Mouse (Mus musculus) spleen, embryonic (tissue): ENCODE data around the gene Gm20503.

Experiments
- CTCF ChIA-PET: fragments of 350-600 bp; sonication (Branson Sonifier 250); formaldehyde crosslinking; loops from one replicate; lab custom pipeline; 2022; lab: Charles Lee

Gm20503 gene

DNA sequence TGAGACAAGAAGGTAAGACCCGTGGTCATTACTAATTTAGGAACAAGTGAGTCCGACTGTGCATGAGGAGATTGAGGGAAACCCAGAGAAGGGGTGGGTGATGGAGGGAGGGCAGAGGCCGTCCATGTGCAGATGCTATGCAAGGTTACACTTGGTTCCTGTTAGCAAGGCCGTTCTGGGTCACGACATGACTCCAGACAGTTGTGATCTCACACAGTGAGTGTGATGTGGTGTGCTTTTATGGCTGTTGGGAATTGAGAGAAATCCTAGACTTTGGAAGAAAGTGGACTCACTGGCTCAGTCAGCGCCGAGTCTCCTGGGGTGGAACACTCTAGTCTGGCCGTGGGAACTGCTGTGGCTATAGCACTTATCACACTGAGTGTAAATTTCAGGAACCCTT is 3.2 kb downstream of the Gm20503 start:
- CTCF ChIA-PET = no interaction called here

DNA sequence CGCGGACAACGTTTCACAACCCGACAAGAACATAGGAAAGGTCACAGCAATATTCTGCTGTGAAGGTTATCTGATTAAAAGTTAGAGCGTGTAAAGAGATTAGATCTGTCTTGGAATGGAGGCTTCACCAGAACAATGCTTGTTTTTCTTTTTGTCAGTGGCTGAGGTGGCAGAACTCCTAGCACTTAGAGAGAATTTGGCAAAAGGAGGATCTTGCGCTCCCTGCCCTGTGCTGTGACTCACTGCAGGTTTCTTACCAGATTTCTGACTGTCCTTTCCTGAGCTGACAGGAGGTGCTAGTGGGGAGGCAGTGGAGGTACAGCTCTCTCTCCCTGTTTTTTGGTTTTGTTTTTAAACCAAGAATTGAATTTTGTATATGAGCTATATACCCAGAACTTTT is 4.0 kb downstream of the Gm20503 start:
- CTCF ChIA-PET = no interaction called here

DNA sequence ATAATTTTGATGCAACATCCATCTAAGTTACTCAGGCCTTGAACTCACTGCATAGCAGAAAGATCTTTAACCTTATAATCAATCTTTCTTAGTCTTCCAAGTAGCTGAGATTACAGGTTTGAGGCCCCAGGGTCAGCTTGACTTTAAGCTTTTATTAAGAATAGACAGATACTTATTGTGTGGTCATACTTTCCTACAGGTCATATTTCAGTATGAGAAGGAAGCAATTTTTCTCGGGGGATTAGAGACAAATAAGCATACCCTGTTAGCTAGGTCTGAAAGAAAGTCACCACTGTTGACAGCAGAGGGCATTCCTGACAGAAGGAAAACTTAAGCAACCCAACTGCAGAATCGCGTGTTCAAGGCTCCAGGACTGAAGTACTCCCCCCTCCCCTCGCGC is 5.0 kb downstream of the Gm20503 start:
- CTCF ChIA-PET = no interaction called here

DNA sequence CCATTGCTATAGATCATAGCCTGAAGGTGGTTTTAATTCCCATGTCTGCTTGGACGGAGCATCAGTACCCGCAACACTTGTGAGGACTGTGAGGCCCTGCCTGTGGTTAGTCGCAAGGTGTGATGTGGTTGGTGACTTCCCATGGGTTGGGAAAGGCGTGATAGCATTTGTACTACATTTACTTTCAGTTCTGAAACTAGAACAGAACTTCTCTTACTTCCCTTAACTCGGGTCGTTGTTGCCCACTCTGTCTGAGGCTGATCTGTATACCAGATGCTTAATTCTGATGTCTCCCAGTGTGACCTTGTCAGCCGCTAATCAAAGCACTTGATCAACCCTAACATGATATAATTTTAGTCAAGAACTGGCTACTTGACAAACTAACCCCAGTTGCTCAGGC is 6.2 kb downstream of the Gm20503 start:
- CTCF ChIA-PET = no interaction called here

DNA sequence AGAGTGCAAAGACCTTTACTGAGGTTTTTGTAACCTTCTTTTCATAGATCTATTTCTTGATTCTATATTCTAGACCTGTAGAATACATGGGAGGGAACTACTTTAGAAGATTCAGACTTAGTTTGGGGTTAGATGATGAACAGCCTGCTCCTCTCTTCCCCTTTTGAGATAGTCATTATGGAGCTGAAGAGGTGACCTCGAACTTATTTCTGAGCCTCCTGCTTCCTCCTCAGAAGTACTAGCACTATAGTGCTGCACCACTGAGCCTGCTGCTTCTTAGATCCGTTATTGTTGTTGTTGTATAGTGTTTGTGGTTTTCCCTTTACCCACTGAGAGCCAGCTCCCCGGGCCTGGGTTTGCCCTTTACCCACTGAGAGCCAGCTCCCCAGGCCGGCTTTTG is 6.7 kb downstream of the Gm20503 start:
- CTCF ChIA-PET = no interaction called here

DNA sequence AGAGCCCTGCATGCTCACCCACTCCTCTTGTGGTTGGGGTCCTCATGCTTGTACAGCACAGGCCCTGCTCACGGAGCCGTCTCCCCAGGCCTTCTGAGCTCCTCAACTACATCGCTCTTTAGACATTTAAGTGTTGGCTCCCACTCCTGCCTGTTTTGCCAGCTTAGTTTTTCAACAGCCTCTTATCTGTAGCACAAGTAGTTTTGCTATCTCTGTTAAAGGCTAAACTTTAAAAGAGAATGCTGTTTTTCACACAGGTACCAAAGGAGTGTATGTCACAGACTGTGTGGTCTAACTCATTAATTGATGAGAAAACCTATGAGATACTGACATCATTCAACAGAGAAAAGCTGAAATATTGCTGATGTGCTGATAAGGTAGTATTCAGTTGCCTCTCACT is 8.4 kb downstream of the Gm20503 start:
- CTCF ChIA-PET = no interaction called here

DNA sequence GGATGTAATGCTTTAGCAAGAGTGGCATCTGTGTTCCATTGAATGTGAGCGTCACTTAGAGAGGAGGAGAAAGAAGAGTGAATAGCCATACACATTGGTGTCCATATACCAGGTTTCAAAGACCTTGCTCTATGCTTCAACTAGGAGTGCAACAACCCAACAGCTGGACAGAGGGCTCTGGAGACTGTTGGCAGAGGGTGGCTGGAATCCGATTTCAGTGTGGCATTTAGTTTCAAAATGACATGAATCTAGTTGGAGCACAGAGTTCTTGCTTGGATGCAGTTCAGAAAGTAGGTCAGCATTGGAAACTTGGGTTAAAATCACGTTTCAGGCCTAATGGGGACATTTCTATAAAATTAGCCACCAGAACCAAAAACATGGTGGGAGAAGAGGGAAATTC is 12.2 kb downstream of the Gm20503 start:
- CTCF ChIA-PET = interaction anchor here (0.6 kb wide), 1 partner anchor 18 kb away, joined by 3 read pairs; no protein-coding TSS in a partner anchor

DNA sequence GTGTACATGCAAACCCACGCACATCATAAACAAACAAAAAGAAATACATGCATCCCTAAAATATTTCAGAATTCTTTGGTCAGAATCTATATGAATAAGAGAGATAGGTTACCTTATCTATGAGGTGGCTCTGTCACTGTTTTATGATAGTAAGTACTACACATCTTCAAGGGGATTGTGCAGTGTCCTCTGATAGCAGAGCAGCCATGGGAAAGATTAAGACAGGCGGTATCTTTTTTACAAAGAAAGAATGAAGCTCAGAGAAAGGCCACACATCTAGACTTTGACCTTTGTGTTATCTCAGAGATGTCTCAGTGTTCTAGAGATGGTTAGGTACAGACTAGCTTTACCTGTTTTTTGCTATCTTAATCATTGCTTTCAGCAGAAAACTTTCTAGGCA is 13.9 kb downstream of the Gm20503 start:
- CTCF ChIA-PET = no interaction called here

DNA sequence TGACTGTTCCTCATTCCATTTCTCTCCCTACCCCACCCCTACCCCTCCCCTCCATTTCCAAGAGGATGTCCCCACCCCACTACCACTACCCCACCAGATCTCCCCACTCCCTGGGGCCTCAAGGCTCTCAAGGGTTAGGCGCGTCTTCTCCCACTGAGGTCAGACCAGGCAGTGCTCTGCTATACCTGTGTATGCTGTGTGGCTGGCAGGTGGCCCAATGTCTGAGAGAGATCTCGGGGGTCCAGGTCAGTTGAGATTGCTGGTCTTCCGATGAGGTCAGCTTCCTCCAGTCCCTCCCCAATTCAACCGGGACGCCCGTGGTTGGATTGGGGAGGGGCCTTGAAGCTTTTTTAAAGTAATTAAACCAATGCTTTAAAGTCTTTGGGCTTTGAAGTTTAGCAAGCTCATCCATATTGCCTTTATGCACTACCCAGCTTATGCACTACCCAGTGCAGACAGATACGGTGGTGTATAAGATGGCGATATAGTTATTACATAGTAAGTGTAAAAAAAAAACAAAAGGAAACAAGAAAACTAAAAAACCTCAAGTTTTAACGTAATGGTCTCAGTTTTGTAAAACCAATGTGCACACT is 31.4 kb downstream of the Gm20503 start:
- CTCF ChIA-PET = interaction anchor here (0.7 to 1.2 kb wide), 2 partner anchors 31 to 40 kb away, joined by 4 to 6 read pairs; partner anchors contain the start of gene Gm20503

DNA sequence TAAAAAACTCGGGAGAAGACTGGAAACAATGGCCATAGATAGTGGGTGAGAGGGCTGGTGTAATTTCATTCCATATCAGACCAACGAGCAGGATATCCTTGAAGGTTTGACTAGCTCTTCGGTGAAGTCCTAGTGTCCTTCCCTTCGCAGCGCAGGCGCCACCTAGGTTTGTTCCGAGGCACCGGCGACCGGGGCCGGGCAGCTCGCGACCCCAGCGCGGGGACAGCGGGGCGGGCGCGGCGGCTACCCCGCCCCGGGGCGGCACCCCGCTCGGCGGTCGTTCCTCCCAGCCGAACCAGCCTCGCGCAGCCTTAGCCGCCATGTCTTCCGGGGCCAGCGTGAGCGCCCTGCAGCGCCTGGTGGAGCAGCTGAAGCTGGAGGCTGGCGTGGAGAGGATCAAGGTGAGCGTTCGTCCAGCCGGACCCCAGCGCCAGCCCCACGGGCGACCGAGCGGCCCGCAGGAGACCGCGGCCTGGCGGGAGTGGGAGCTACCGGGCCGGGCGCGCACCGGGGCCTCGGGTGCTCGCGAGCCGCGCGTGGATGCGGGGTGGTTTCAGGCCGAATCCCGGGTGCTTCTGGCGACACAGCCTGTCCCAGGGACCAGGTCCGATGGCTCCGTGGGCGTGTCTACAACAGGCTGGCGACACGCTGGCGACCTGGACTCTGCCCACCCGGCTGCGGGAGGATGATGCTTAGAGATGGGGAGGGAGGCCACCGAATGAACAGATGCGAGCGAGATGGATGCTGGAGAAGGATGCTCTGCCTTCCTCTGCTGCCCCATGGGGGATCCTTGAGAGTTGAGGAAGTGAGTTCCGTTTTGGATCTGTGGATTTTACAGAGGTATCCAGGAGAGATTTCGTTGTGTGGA is 32.1 kb downstream of the Gm20503 start, which contains the start of gene Gng10:
Gng10 (plus strand) TSS at position 171 of the 868 bp plus-strand sequence.
- CTCF ChIA-PET = interaction anchor here (0.7 to 1.2 kb wide), 2 partner anchors 32 to 41 kb away, joined by 4 to 6 read pairs; partner anchors contain the start of gene Gm20503

DNA sequence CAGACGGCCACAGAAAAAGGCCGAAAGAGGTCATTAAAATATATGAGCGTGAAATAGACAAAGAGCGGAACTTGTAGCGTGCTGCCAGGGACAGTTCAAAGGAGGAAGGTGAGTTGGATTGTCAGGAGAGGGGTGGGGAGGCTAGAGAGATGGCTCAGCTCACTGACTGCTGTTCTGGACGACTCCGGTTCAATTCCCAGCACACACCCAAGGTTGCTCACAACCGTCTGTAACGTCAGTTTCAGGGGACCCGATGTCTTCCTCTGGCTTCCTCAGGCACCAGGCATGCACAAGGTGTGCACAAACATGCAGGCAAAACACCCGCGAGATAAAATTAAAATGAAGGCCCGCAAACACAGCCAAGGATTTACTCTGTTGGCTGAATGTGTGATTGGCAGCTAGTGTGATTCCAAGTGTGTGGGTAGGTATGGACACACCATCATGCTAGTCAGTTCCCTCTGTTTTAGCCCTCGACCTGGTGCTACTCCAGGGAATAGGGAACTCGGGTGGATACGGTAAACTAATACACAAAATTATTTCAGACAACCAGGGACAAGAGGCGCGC is 32.9 kb downstream of the Gm20503 start:
- CTCF ChIA-PET = interaction anchor here (0.6 to 1.2 kb wide), 2 partner anchors 9 to 32 kb away, joined by 4 to 7 read pairs; partner anchors contain the start of gene Gm20503

DNA sequence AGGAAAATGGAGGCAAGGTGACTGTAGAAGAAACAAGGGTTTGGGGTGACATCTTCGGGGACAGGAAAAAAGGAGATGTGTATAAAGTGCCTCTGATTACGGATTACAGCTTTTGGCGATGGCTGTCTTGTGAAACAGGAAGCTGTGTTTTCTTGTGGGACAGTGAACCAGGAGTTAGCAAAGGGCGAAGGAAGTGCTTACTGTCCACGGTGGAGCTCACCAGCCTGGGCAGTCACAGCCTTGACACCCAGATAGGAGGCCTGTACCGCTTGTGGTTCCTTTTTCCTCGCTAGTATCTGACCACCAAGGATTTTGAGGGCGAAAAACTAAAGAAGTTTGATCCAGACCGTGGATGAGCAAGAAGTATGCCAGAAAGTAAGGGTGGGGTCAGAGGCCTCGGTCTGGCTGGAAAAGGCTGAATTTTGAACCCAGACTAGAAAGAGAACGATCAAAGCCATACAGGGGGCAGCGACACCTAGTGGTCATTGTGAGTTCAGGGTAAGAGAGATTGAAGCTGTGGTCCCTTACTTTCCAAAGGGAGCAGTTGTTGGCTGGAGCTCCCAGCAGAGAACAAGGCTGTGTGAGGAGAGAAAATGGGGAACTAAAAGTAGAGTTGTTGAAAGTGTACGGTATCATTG is 33.6 kb downstream of the Gm20503 start:
- CTCF ChIA-PET = interaction anchor here (0.5 to 0.6 kb wide), 2 partner anchors 8 to 37 kb away, joined by 4 to 7 read pairs; no protein-coding TSS in a partner anchor

DNA sequence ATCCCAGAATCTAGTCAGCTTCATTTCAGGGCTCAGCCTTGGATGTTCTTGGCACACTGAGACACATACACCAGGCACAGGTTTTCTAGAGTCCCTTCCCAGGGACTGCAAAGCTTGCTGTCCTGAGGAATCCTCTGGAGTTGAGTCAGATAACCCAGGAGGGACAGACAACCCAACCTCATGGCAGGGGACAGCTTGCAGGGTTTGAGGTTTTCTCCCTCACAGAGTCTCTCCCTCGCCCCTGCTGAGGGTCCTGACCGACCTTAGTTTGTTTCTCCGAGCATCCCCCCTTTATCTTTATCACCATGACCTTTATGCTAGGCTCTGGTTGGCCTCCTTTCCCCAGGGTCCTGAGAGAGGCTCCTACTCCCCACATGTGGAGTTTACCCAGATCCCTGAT is 34.5 kb downstream of the Gm20503 start:
- CTCF ChIA-PET = no interaction called here

DNA sequence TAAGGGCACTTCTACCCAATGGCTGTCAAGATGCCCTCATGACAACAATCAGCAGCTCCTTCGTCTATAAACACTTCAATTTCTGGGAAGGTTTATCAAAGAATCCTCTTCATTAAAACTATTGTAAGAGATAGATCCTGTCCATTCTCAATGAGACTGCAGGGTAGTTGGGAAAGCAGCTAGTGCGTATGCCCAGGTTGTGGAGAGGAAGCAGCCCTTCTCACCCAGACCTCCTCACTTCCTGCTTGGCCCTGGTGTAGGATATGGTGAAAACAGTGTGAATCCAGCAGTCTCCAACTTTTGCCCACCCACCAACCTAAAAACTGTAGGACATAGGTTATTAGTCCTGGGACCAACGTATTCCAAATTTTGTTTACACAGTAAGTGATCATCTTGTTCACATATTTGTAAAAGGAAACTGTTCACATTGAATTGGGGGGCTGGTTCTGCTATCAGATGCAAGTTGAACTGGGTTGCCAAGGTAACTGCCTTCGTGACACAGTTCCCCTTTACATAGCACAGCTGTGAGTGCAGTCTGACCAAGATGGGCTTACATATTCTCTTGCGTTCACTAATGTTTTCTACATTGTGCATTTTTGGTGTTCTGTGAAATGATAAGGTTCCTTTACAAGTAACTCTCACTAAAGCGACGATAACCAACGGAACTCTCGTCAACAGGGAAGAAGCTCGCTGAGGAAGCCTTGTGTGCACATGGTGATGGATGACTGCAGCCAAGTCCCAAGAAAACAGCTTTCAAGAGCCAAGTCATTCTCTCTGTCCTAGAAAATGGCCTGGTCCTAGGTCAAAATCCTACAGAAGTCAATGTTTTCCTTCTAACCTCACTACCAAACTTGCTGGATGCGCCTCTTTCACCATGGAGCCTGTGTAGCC is 37.6 kb downstream of the Gm20503 start:
- CTCF ChIA-PET = no interaction called here

DNA sequence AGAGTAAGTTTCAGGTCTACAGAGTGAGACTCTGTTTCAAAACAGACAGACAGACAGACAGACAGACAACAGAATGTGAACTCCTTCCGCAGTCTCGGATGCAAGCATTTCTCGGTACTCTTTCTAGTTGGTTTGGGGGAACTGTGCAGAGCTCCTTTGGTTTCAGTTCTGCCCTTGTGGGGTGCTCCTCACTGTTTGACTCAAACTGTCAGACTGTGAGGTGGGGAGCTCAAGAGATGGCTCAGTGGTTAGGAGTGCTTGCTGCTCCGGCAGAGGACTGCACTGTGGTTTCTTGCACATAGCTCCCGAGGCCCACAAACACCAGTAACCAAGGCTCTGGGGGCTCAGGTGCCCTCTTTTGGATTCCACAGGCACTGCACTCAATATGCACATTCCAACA is 40.1 kb downstream of the Gm20503 start:
- CTCF ChIA-PET = no interaction called here

DNA sequence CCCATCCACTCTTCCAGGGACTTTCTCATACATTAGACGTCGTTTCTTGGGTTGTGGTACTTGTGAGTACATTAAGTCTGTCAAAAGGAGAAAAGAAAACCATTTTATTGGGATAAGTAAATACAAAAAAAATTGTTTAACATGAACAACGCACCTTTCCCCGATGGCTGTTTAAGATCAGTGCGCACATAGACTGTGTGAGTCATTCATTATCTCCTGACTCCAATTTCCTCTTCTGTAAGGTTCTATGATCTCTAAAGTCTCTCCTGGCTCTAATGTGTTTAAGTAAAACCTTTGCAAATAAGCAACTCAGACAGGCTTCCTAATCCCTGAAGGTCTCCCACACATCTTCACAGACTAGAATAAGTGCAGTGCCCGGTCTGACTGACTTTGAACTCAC is 40.9 kb downstream of the Gm20503 start:
- CTCF ChIA-PET = no interaction called here

DNA sequence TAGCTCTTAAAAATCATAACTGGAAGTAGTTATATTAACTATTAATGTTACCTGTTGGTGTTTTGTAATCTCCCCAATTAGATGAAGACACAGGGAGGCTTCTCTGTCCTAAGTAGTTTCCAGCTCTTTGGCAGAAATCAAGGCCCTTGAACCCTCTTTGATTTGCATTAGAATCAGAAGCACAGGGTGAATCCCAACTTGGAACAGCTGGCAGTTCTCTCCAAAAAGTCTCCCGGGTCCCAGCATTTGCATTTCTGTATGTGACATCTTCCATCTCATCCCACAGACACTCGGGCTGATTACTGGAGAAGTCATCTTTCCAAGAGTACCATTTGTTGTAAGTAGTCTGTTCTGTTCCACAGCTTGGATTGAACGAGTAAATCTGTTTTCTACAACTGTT is 44.2 kb downstream of the Gm20503 start:
- CTCF ChIA-PET = no interaction called here

DNA sequence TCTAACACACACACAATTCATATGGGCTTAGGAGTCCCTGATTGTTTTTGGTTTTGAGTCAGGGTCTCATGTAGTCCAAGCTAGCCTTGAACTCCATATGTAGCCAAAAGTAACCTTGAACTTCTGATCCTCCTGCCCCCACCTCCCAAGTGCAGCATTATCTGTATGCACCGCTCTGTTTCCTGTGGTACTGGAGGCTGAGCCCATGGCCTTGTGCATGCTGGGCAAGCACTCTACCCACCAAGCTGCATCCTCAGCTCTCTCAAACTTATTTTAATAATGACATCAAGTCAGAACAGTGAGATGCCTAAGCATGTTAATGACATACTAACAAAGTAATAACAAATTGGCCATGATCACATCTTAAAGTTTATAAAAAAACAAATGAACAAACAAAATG is 48.1 kb downstream of the Gm20503 start:
- CTCF ChIA-PET = no interaction called here

DNA sequence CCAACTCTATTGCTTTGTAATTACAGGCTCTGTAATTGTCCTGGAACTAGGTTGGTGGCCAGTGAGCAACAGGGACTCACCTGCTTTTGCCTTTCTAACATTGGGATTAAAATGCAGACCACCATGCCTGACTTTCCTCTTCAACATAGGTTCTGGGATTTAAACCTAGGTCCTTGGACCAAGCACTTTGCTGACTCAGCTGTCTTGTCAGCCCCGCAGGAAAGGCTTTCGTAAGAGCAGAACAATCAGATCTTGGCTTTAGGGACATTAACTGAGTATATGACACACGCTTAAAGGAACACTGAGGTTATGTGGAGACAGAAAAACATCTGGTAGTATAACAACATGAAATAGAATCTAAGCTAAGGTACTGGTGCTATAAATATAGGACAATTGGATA is 54.9 kb downstream of the Gm20503 start:
- CTCF ChIA-PET = no interaction called here

DNA sequence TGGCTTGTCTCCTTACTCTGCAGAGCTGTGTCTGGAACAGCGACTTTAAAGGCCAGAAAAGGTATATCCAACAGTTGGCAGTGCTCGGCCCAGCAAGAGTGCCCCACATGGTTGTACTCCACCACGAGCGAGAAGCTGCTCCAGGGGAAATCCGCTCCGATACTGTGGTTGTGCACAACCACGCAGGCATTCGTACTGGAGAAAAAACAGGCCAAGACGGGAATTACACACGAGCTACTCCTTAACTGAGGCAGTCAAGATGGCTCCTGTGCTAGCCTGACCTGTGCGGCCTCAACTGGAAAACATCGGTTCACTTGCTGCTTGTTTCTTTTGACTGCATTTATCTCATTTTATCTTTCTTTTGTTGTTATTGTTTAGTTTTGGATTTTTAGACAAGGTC is 59.5 kb downstream of the Gm20503 start:
- CTCF ChIA-PET = no interaction called here

DNA sequence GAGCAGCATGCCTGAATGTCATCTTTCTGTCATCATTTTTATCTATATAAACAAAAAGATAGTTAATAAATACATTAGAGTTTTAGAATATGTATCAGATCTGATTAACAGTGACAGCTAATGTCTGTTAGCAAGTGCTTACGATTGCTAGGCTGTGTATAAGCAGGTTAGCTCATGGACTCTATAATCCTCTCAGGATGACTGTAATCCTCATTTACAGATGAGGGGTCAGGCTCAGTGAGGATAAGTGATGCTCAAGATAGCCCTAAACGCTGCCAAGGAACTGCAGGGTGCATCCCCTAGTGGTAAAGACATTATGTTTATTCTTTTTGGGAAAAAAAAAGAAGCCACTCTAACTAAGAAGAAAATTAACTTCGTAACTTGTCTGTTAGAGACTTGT is 66.3 kb downstream of the Gm20503 start:
- CTCF ChIA-PET = no interaction called here
